Mouse (Mus musculus): ENCODE results near the gene A930017K11Rik.

Gene A930017K11Rik

DNA sequence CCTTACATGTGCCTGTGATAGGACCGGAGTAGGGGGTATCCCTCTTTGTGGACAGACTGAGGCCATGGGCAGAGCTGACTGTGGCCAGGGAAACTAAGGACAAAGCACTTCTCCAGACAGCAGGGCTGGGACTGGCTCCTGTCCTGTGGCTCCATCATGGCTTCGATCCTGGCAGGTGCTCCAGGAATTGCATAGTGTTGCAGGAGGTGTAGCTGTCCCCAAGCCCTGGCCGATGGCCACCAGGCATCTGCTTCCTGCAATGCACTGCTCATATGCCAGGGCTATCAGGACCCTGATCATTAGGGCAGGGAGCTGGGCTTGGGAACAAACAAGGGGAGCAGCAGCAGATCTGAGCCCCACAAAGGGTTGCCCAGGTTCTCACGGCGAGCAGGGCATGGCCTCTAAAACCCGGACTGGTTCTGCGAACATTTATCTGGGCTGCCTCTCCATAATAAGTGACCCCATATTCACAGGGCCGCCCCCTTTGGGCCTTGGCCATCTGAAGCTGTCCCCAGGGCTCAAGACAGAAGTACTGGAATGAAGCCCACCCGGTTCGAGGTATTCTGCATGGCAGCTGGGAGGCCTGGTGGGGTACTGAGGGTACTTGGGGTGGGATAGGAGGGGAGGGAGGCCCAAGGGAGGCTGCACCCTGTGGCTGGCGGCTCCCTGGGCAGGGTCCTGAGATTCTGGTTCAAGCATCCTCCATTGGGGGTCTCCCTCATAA, 6.6 kb upstream of the A930017K11Rik start:
- no peak for DNase-seq

DNA sequence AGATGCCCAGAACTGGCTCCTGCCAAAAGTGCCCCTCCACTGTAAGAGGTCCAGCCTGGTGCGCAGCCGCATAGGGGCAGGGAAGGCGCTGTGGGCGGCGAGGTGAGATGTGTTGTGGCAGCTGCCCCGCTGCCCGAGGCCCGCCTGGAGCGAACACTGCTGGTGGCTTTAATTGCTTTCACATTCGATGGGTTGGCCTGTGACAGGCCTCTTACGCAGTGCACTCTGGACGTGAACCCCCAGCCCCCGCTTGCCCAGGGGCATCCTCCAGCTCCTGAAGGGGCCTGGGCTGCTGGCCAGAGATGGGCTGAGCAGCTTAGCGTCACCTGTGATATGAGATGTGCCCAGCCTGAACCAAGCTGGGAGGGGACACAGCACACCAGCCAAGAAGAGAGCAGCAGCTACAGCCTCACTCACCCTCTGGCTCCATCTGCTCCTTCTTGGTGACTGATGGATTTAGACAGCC, 5.3 kb upstream of the A930017K11Rik start:
- DNase-seq, result no peak

DNA sequence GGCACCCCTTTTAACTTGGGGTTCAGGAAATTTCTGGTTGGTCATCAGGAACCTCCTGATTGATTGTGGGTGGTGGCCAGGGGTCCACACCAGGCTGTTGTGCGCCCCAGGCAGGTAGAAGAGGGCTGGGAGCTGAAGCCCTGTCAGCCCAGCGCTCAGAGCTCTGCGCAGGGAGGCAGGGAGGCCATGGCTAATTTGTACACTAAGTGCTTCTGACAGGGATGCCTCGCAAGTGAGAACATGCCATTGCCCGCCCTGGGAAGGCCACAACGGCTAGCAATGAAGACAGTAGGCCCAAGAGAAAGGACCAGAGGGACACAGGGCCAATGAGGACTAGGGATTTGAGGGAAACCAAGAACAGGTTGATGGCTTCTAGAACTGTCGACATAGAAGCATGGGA, 4.3 kb upstream of the A930017K11Rik start:
- no peak for DNase-seq

GRCm38 (mm10) chr17:25956201-25956600, 3.8 kb upstream of the A930017K11Rik start:
- no peak for DNase-seq

DNA sequence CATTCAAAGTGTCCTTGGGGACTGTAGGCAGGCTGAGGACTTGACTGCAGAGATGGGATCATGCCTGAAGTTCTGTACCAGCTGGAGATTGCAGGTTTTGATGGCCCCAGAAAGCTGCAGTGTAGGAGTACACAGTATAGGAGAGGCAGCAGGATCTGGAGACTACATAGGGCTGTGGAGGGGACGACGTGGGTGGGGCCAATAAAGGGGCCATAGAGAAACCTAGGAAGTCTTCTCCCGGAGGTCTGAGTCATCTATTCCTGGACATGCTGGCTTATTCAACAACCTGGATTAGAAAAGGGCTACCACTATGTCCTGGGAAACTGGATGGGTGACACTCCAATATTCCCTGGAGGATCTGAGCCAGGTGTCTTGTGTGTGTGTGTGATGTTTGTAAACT, 3.4 kb upstream of the A930017K11Rik start:
- DNase-seq, result no peak

DNA sequence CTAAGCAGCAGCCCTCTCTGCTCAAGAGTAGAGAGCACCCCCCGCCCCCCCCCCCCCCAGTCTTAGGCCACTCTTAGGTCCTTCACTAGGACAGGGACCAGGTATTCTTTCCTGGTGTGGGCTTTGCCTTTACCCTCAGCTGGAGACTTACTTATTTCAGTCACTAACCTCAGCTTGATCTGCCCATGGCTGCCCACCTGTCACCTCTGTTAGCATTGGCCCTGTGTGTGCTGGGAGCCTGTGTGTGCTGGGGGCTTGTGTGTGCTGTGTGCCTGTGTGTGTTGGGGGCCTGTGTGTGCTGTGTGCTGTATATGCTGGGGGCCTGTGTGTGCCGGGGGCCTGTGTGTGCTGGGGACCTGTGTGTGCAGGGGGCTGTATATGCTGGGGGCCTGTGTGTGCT, 2.3 kb upstream of the A930017K11Rik start:
- DNase-seq, result no peak

- DNase-seq, result no peak
Observed at GRCm38 (mm10) chr17:25953161-25953560, 796 bp upstream of the A930017K11Rik start.

- DNase-seq, result peak; percentile 32
Observed at GRCm38 (mm10) chr17:25951225-25951802, 1.1 kb downstream of the A930017K11Rik start.

- DNase-seq, result no peak
Observed at GRCm38 (mm10) chr17:25950706-25951105, 1.7 kb downstream of the A930017K11Rik start.

- DNase-seq, result no peak
Observed at GRCm38 (mm10) chr17:25949981-25950380, 2.4 kb downstream of the A930017K11Rik start.

GRCm38 (mm10) chr17:25948051-25948450, 4.3 kb downstream of the A930017K11Rik start:
- no peak for DNase-seq

GRCm38 (mm10) chr17:25947576-25947975, 4.8 kb downstream of the A930017K11Rik start:
- no peak for DNase-seq

- no peak for DNase-seq
Observed at GRCm38 (mm10) chr17:25946891-25947290, 5.5 kb downstream of the A930017K11Rik start.

GRCm38 (mm10) chr17:25946349-25946748, 6.0 kb downstream of the A930017K11Rik start:
- no peak for DNase-seq

DNA sequence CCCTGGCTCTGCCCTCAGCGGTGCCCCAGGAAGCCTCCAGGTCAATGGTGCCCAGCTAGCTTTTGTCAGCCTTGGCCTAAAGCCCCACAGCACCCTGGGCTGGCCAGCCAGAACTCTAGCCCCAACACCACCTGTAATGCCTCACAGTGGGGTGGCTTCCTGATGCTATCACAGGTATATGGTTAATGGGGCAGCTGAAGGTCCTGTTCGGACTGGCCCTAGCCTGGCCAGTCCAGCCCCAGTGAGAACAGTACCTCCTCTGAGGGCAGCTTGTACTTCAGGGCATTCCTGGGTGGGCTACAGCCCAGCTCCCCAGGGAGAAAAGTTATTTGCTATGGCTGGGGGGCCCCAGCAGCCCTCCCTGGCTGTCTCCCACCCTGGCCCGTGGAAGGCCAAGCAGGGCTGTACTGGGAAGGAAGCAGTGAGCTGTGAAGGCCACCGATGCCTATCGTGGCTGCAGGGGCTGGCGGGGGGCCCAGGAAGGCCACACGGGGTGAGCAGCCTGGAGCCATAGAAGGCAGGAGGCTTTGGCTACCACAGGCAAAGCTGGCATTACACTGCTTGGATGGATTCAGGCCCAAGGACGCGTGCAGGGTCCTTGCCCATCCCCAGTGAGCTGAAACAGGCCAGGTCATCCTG, 6.7 kb downstream of the A930017K11Rik start:
- DNase-seq, result no peak

DNA sequence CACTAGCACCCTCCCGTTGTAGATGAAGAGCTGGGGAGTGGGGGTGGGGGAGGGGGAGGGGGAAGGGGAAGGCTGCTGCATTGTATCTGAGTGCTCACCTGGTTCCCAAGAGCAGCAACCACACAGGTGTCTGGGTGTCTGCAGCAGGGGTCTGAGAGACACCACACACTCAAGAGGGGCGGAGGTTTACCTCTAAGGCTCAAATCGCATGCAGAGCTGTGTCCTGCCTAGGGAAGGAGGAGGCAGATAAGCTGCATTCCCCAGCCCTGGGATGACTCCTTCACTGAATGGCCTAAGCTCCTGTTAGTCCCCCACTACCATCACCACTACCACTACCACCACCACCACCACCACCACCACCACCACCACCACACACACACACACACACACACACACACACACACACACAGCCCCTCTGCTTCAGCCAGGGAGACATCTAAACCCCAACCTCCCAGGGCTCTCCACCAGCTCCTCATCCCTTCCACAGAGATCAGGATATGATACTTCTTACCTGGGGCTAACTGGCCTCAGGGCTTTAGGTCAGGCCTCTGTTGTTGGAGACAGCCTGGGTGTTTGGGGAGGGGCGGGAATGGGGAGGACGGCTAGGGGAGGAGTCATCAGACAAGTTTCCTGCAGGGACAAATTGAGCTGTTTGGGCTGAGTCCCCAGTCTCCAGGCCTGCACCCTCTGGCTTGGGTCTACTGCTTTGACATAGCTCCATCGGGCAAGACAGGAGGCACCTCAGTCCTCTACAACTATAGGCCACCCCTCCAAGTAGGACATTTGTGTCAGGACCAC, 7.8 kb downstream of the A930017K11Rik start, which contains the start of the genes Pigq and Nhlrc4:
TSS of gene Pigq (minus strand) at position 571 of the 798 bp plus-strand sequence.
TSS of gene Nhlrc4 (minus strand) at position 596 of the 798 bp plus-strand sequence.
- no peak for DNase-seq

- no peak for DNase-seq
Observed at GRCm38 (mm10) chr17:25943769-25944168, 8.6 kb downstream of the A930017K11Rik start.

DNA sequence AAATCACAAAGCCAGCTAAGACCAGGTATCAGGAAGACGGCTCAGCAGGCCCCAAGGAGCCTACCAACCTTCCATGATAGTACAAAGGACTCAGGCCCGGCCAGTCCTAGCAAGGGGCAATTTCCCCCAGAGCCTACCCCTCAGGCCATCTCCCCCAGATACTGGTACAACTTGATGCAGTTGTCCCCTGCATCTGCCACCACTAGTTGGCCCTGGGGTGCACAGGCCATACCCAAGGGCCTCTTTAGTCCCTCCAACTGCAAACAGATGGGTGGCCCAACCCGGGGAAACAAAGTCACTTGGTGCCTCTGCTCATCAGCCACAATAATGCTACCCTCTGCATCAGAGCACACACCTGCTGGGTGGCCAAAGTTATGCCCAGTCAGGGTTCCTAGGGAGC, 9.1 kb downstream of the A930017K11Rik start:
- DNase-seq, result no peak

GRCm38 (mm10) chr17:25942597-25943151, 9.7 kb downstream of the A930017K11Rik start:
- DNase-seq, result no peak

DNA sequence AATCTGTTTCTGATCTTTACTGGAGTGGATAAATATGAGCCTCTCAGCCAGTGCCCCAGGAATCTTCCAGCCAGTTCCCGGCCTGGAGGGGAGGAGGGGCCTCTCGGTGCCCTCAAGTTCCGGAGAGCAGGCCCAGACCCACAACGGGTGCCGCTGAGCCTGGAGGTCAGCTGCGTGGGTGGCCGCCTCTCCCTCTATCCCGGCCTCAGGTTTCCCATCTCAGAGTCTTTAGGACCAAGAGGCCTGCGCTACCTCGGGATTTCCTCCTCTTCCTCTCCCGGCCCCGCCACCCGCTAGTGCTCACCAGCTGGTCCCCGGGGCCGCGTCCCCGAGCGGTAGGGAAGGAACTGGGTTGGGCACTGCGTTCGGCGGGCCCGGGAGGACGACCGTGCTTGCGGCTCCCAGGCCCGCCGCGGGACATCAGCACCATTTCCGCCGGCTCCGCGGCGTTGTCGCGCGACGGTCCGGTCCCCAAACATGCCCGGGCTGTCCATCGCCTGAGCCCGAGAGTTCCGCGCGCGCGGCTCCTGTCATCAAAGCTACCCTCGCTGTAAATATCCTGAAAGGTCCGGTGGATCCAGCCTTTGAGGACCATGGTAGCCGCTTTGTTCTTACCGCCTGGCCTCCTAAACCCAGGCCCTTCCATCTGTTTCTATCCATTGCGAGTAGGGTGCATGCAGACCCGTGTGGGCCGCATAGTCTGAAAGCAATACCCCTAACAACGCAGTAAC, 10.7 kb downstream of the A930017K11Rik start:
- DNase-seq, result peak; percentile 87

GRCm38 (mm10) chr17:25934526-25934925, 17.8 kb downstream of the A930017K11Rik start:
- no peak for DNase-seq

GRCm38 (mm10) chr17:25925348-25925747, 27.0 kb downstream of the A930017K11Rik start:
- DNase-seq, result no peak

Measured in lung, postnatal 10 days (tissue).